Mouse (Mus musculus) hindbrain, embryonic 13.5 days (tissue): ENCODE results near the gene Pygb. TPM values are rescaled to one million over a fixed set of nuclear protein-coding genes. Genes with fewer than 3 reads are reported as not detected.

Experiments used
- ATAC-seq: fragments of 200-750 bp; cut with Nextera tagmentation; 2 replicates; pipeline ENCODE4 v1.8.0; 2017; ENCODE audit warnings: moderate TSS enrichment; ENCODE audit not compliant: low FRiP score
- H3K27ac ChIP-seq: fragments of 300-500 bp; sonication (generic); 2 replicates; pipeline ENCODE4 v1.5.1; 2015; ENCODE audit warnings: inconsistent platforms, mild to moderate bottlenecking, moderate library complexity
- H3K27me3 ChIP-seq: fragments of 300-500 bp; sonication (generic); 2 replicates; pipeline ENCODE4 v1.6.1; 2015; ENCODE audit warnings: mild to moderate bottlenecking, inconsistent platforms
- H3K36me3 ChIP-seq: fragments of 300-500 bp; sonication (generic); 2 replicates; pipeline ENCODE4 v1.6.1; 2015; ENCODE audit warnings: mild to moderate bottlenecking, inconsistent platforms
- H3K4me1 ChIP-seq: fragments of 300-500 bp; sonication (generic); replicated peaks from 2 replicates; pipeline ENCODE4 v1.6.1; 2015; ENCODE audit warnings: inconsistent platforms
- H3K4me2 ChIP-seq: fragments of 300-500 bp; sonication (generic); 2 replicates; pipeline ENCODE4 v1.6.1; 2015; ENCODE audit warnings: inconsistent platforms, mild to moderate bottlenecking, moderate library complexity
- H3K4me3 ChIP-seq: fragments of 300-500 bp; sonication (generic); 2 replicates; pipeline ENCODE4 v1.5.1; 2015; ENCODE audit warnings: mild to moderate bottlenecking, inconsistent platforms
- H3K9ac ChIP-seq: fragments of 300-500 bp; sonication (generic); 2 replicates; pipeline ENCODE4 v1.6.1; 2015; ENCODE audit warnings: mild to moderate bottlenecking, inconsistent platforms
- H3K9me3 ChIP-seq: fragments of 300-500 bp; sonication (generic); 2 replicates; pipeline ENCODE4 v1.6.1; 2016; ENCODE audit warnings: inconsistent platforms
- whole genome bisulfite sequencing: fragments of 180-500 bp; shearing (Covaris S2); methylation state at CpG from one replicate; pipeline ENCODE4 v1.1.7; 2015; 5-methylcytosine and 5-hydroxymethylcytosine counted together
- polyA plus RNA-seq: library from polyadenylated mRNA; unstranded; fragments of >200 nt; fragmentation: Nextera tagmentation; extraction: Ambion mirVana; gene quantifications from 2 replicates; pipeline ENCODE4 v1.2.1, GENCODE M21; 2015

Gene Pygb
- polyA plus RNA-seq, 1 experiment from 2014 or later, result 94.9 TPM

DNA sequence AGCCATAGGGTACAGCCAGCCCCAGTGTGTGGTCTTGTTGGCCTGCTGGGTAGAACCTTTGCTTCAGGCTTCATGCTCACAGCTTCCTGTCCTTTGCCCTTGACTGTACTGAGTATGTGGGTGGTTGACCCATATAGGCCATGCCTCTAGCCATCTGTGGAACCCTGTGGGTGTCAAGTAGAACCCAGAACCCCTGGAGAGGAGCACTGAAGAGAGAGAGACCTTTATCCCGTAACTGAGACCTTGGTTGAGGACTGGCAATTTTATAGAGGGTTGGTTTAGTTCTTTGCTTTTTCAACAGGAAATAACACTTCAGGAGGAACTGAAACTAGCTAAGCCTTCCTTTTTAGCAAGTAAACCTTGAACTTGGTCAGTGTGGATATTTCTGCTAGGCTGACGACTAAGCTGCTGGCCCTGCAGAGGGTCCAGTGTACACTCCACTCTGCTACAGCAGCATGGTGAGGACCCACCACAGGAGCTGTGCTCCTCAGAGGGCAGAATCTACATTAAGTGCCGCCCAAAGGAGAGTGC is 44.4 kb downstream of the Pygb start:
- 82% methylated on average over 3 of the region's 3 CpGs for WGBS
- H3K9ac ChIP-seq, result no peak overlapping the region
- H3K27ac ChIP-seq, result no peak overlapping the region
- no peaks in the 10 kb centered on the region for H3K9me3 ChIP-seq
- no peaks in the 10 kb centered on the region for H3K4me1 ChIP-seq
- no peak for ATAC-seq
- no peak overlapping the region for H3K4me3 ChIP-seq
- peaks cover 97% of the 10 kb centered on the region for H3K36me3 ChIP-seq
- no peaks in the 10 kb centered on the region for H3K27me3 ChIP-seq
- H3K4me2 ChIP-seq, result no peak overlapping the region

DNA sequence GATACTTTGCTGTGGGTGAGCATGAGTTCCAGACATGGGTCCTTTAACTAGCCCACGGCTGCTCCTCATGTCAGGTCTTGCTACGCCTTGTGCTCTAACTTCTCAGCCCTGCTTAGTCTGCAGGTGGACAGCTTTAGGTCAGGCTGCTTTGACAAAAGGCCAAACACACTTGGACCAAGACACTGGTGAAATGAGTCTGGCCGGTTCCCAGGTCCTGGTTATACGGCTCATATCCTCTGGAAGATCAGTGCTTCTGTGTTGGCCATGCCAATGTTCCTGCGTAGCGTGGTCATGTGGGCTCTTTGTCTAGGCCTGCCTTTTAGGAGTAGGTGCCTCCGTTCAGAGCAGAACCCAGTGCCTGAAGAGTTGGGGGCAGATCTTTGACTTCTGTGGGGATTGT is 45.5 kb downstream of the Pygb start:
- Histone ChIP-seq H3K4me2 (no peak overlapping the region), H3K27me3 (no peaks in the 10 kb centered on the region), H3K9ac (no peak overlapping the region), H3K4me1 (no peaks in the 10 kb centered on the region), H3K27ac (no peak overlapping the region), H3K4me3 (no peak overlapping the region), H3K36me3 (peaks cover 94% of the 10 kb centered on the region), H3K9me3 (no peaks in the 10 kb centered on the region)
- 93% methylated on average over 7 of the region's 7 CpGs for WGBS
- ATAC-seq, result no peak

- Histone ChIP-seq H3K4me2 (no peak overlapping the region), H3K36me3 (peaks cover 87% of the 10 kb centered on the region), H3K27me3 (no peaks in the 10 kb centered on the region), H3K4me3 (no peak overlapping the region), H3K4me1 (no peaks in the 10 kb centered on the region), H3K27ac (no peak overlapping the region), H3K9me3 (no peaks in the 10 kb centered on the region), H3K9ac (no peak overlapping the region)
- ATAC-seq, result no peak
- 94% methylated on average over 7 of the region's 7 CpGs for WGBS
These were observed 48.1 kb downstream of the Pygb start for GRCm38 (mm10) chr2:150834616-150835015.

- H3K27me3 ChIP-seq, result no peaks in the 10 kb centered on the region
- no peak overlapping the region for H3K4me3 ChIP-seq
- no peak overlapping the region for H3K4me2 ChIP-seq
- H3K27ac ChIP-seq, result no peak overlapping the region
- no peaks in the 10 kb centered on the region for H3K9me3 ChIP-seq
- ATAC-seq, result no peak
- H3K36me3 ChIP-seq, result peaks cover 74% of the 10 kb centered on the region
- H3K4me1 ChIP-seq, result no peaks in the 10 kb centered on the region
- WGBS, result 93% methylated on average over 4 of the region's 4 CpGs
- H3K9ac ChIP-seq, result no peak overlapping the region
These were observed 49.4 kb downstream of the Pygb start for GRCm38 (mm10) chr2:150835975-150836374.

GRCm38 (mm10) chr2:150836906-150837305 is 50.4 kb downstream of the Pygb start:
- no peaks in the 10 kb centered on the region for H3K9me3 ChIP-seq

DNA sequence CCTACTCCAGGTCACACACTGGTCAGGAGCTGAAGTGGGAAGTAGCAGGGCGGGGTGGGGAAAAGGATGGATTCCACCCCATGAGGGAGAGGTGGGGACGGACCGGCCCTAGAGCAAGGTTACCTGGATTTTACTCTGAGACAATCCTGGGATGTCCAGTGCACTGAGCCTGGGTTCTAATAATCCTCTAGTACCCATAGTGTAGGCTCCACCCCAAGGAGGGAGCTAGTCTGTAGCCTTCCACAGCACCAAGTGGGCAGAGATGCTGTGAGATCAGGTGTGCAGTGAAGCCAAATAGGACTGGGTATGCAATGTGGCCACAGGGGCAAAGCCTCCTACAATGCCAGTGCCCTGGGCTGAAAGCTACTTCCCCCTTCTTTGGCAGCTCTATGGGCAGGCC is 51.2 kb downstream of the Pygb start:
- Histone ChIP-seq H3K36me3 (peaks cover 65% of the 10 kb centered on the region), H3K9ac (no peak overlapping the region), H3K9me3 (no peaks in the 10 kb centered on the region), H3K4me2 (no peak overlapping the region), H3K27me3 (no peaks in the 10 kb centered on the region), H3K4me3 (no peak overlapping the region), H3K27ac (no peak overlapping the region), H3K4me1 (no peaks in the 10 kb centered on the region)
- ATAC-seq, result no peak
- 93% methylated on average over 3 of the region's 3 CpGs for WGBS

More at GRCm38 (mm10) chr2:150836906-150837305, 50.4 kb downstream of the Pygb start:
- Histone ChIP-seq H3K4me2 (no peak overlapping the region), H3K36me3 (peaks cover 65% of the 10 kb centered on the region), H3K27ac (no peak overlapping the region), H3K27me3 (no peaks in the 10 kb centered on the region), H3K4me1 (no peaks in the 10 kb centered on the region), H3K9ac (no peak overlapping the region), H3K4me3 (no peak overlapping the region)
- ATAC-seq, result no peak
- 72% methylated on average over 15 of the region's 15 CpGs for WGBS

- Histone ChIP-seq H3K4me2 (no peak overlapping the region), H3K27ac (no peak overlapping the region), H3K4me1 (no peaks in the 10 kb centered on the region), H3K9me3 (no peaks in the 10 kb centered on the region), H3K36me3 (peaks cover 50% of the 10 kb centered on the region), H3K4me3 (no peak overlapping the region), H3K9ac (no peak overlapping the region), H3K27me3 (no peaks in the 10 kb centered on the region)
- no peak for ATAC-seq
- 87% methylated on average over 12 of the region's 12 CpGs for WGBS
These were observed 53.3 kb downstream of the Pygb start for GRCm38 (mm10) chr2:150839686-150840471.

GRCm38 (mm10) chr2:150841109-150841508 is 54.6 kb downstream of the Pygb start:
- no peaks in the 10 kb centered on the region for H3K4me1 ChIP-seq
- no peaks in the 10 kb centered on the region for H3K27me3 ChIP-seq
- H3K4me3 ChIP-seq, result no peak overlapping the region
- H3K4me2 ChIP-seq, result no peak overlapping the region
- WGBS, result 55% methylated on average over 11 of the region's 11 CpGs
- H3K9ac ChIP-seq, result no peak overlapping the region
- no peak for ATAC-seq
- peaks cover 52% of the 10 kb centered on the region for H3K36me3 ChIP-seq
- H3K27ac ChIP-seq, result no peak overlapping the region
- H3K9me3 ChIP-seq, result no peaks in the 10 kb centered on the region

DNA sequence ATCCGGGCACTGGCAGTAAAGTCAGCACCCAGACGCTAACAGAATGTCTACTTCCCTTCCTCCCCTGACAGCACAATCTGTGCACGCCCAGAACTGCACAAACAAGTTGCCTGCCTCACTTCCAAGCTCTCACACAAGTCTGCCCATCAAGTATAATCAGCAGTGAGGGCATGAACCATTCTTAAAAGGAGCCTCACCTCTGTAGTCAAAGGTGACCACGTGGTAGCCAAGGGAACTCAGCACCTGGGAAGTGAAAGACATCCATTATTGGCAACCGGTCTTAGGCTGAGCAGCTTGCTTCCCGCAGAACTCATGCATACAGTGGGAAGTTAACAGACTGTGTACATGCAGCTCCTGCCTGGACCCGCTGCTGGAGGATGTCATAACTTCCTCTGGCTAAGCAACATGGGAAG is 55.5 kb downstream of the Pygb start:
- peaks cover 49% of the 10 kb centered on the region for H3K36me3 ChIP-seq
- WGBS, result 86% methylated on average over 7 of the region's 7 CpGs
- H3K9me3 ChIP-seq, result no peaks in the 10 kb centered on the region
- H3K4me2 ChIP-seq, result no peak overlapping the region
- H3K9ac ChIP-seq, result no peak overlapping the region
- ATAC-seq, result no peak
- H3K4me1 ChIP-seq, result no peaks in the 10 kb centered on the region
- H3K4me3 ChIP-seq, result no peak overlapping the region
- no peaks in the 10 kb centered on the region for H3K27me3 ChIP-seq
- H3K27ac ChIP-seq, result no peak overlapping the region

GRCm38 (mm10) chr2:150844798-150845197 is 58.3 kb downstream of the Pygb start:
- Histone ChIP-seq H3K4me1 (peaks cover 8% of the 10 kb centered on the region; the same call in 1 of the 2 replicates), H3K36me3 (peaks cover 29% of the 10 kb centered on the region), H3K4me3 (no peak overlapping the region), H3K9me3 (no peaks in the 10 kb centered on the region), H3K27me3 (no peaks in the 10 kb centered on the region), H3K4me2 (no peak overlapping the region), H3K27ac (0 out of 2 replicates have a peak overlapping the region, but pooled peaks have one; percentile 8), H3K9ac (no peak overlapping the region)
- no peak for ATAC-seq
- WGBS, result 71% methylated on average over 1 of the region's 1 CpGs

- peak overlapping the region; percentile 62; the same call in 1 of the 2 replicates for H3K27ac ChIP-seq
- 66% methylated on average over 8 of the region's 8 CpGs for WGBS
- H3K27me3 ChIP-seq, result no peaks in the 10 kb centered on the region
- H3K9me3 ChIP-seq, result no peaks in the 10 kb centered on the region
- H3K4me1 ChIP-seq, result peaks cover 8% of the 10 kb centered on the region; the same call in 1 of the 2 replicates
- no peak for ATAC-seq
- no peak overlapping the region for H3K9ac ChIP-seq
- no peak overlapping the region for H3K4me2 ChIP-seq
- no peak overlapping the region for H3K4me3 ChIP-seq
- H3K36me3 ChIP-seq, result peaks cover 22% of the 10 kb centered on the region; the same call in 1 of the 2 replicates
These were observed 61.0 kb downstream of the Pygb start for GRCm38 (mm10) chr2:150847436-150847995.

DNA sequence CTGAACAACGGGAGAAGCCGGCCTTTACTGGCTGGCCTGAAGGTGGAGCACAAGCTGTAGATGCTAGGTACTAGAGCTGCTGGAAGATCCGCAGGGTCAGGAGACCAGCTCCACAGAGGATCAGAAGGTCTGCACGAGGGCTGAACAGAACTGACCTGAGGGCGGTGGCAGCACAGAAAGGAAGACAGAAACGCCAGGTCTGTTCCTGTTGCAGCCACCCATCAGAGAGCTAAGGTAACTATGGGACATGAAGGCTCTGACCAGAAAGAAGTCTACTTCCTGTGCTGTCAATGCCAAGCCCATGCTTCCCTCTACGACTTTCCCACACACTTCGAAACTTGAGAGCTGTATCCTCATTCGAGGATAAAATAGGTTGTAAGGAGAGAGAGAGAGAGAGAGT is 64.7 kb downstream of the Pygb start:
- Histone ChIP-seq H3K9ac (no peak overlapping the region), H3K36me3 (peaks cover 1% of the 10 kb centered on the region; the same call in 1 of the 2 replicates), H3K9me3 (no peaks in the 10 kb centered on the region), H3K27me3 (no peaks in the 10 kb centered on the region), H3K4me2 (no peak overlapping the region), H3K27ac (no peak overlapping the region), H3K4me3 (no peak overlapping the region), H3K4me1 (peaks cover 12% of the 10 kb centered on the region)
- ATAC-seq, result no peak
- WGBS, result 85% methylated on average over 9 of the region's 9 CpGs
